Mouse (Mus musculus) right cerebral cortex, postnatal 4 days (tissue): ENCODE data around the gene Efr3b.

Experiments used
- DNase-seq: peaks from one replicate; pipeline ENCODE4 v3.0.0-alpha.2; 2022

The Efr3b gene

DNA sequence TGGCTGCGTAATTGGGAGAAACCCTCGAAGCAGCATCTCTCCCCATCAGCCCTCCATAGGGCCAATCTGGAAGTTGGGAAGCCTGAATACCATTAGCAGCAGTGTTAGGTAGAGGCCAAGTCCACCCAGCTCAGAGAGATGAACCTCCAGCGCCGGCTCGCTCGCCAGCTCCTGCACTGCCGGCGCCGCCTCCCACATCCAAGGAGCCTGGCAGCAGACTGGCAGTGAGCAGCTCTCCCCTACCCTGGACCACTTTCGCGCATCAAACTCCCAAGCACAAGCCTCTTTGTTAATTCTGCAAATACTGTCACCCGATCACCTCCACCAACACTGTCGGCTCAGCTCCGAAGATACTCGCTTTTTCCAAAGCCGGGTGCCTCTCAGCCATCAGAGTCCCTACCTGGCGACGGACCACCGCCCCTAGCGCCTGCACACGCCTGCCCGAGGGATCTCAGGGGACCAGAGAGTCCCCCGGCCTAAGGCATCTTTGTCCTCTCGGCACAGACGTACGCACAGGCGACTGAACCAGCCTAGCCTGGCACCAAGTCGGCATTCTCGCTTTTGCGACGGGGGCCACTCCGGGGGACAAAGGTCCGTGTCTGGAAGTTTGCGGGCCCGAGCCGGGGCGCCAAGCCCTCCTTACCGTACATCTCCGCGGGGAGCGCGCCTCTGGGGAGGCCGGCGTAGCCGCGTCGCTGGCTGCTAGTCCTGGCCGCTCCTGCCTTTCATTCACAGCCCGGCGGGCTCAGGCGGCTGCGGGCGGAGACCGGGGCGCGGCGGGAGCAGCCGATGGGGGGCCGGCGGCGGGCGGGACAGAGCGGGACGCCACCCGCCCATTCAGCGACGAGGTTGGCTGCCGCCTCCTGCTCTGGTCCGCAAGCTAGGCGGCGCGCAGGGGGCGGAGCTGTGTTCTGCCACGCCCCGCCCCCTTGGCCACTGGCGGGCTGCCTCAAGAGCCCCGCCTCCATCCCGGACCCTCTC, at the start of gene Efr3b:
Efr3b (minus strand) TSS at position 855 of the 981 bp plus-strand sequence.
- peak; percentile 83 for DNase-seq

DNA sequence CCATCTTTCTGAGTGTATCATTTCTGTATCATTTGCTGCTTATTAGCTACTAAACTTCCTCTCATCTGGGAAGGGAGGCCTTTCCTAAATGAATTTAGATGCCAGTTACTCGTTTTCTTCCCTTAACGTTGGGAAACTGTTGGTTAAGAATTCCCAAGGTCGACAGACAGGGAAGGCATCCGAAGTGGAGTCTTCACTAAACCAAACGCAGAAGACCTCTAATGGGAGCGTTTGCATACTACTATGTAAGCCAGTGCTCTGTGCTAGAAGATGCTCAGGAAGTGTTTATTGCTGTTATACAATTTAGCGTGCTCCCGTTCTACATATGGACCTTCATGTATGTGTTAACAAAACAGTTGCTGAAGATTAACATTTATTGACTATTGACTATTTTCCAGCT, 44.7 kb upstream of the Efr3b start:
- DNase-seq, result no peak

DNA sequence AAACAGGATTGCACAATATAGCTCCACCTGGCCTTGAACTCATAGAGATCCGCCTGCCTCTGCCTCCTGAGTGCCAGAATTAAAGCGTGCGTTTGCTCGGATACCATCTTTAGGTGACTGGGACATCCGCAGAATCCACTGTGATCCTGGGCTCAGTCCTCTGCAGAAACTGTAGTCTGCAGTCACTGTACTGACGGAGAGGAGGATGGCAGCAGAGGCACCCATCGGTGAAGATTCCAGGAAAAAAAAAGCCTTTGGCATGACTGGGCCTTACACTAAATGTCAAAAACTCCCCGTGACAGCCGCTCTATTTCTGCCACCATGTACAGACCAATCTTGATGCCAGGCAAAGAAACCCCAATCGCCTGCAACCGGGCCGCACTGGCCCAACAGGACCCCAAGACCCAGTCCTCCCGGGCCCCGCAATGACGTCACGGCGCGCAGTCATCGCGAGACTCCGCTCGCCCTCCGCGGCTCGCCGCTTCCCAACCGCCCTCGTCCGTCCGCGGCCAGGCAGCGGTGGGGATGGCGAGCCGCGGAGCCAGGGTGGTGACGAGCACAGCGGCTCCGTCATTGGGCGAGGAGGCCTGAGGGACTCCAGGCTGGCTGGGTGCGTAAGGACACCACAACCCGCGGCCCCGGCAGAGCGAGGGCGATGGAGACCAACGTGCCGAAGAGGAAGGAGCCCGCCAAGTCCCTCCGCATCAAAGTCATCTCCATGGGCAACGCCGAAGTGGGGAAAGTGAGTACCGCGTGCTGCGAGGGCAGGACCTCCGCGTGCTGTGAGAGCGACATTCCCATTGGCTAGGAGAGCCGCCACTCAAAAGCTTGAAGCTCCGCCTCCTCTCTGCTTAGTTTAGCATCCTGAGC, 43.7 kb upstream of the Efr3b start, which contains the start of gene Dnajc27:
Dnajc27 (plus strand) TSS at position 452 of the 870 bp plus-strand sequence.
- peak; percentile 96 for DNase-seq

DNA sequence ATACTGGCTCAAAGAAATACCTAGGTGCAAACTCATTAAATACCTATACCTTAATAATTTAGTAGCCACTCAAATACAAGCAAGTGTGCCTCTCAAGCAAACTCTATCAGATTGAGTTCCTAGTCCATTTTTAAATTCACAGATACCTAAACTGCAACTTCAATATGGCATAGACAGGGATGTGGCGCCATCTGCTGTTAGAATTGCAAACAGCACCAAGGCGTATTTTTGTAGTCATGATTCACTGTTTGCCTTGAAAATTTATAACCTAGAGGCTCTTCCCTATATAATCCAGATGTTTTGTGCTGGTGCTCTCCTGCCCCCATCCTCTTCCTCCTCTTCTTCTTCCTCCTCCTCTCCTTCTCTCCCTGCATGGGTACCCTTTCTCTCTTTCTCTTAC, 41.6 kb upstream of the Efr3b start:
- peak; percentile 92 for DNase-seq

DNA sequence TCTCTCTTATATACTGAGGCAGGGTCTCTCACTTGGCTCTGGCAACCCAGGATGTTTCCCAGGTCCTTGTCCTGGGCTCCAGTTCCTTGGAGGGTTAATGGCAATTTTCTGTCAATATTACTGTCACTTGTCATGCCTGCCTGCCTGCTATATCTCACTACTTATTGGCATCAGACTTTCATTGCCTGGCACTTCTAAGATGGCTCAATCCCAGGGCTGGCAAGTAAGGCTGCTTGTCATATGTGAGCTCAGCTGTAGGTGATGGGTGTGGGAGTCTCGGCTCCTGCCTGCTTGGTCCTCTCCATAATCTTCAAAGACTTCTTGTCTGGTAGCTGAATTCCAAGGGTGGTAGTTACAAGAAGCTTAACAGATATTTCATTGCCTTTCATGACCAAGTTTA, 39.4 kb upstream of the Efr3b start:
- DNase-seq, result no peak

DNA sequence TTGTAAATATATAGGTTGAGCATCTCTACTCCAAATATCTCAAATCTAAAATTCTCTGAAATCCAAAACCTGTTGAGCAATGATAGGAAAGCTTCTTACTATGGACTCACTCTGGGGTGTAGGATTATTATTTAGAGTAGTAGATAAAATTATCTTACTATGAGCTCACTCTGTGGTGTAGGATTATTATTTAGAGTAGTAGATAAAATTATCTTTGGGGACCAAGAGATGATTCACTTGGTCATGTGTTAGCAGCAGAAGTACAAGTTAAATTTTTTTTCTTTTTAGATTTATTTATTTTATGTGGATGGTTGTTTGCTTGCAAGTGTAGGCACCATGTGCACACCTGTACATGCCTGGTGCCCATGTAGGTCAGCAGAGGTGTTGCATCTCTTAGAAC, 37.7 kb upstream of the Efr3b start:
- DNase-seq, result no peak

DNA sequence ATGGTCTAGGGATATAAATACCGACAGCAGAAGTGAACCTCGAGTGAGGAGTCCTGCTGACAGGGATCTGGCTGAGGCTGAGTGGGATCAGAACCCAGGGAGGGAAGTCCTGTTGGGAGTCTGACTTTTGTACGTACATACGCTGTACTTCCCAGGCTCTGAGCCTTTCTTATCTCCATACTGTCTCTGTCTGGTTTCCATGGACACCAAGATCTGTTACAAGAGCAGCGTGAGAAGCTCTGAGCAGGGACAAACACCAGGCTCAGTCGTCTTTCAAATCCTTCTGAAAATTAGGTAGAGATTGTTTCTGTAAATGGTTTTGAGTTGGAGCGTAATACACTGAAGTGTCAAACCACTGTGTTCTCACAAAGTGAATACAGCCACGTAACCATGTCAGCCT, 36.7 kb upstream of the Efr3b start:
- no peak for DNase-seq

DNA sequence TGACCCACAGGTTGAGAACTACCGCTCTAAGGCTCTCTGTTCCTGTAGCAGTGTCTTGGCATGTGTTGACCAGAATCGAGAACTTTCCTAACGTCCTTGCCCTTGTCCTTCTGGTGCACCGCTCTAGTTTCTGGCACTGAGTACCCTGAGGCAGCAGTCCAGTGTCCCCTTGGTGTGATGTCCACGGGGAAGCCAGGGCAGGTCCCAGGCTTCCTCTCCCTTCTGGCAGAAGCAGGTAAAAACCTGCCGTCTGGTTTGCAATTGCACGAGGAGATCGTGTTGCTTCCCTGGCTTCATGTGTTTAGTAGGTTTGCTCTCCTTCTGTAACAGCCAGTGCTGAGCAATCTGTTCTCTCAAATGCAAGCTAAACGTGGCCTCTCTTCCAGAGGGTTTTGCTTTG, 33.0 kb upstream of the Efr3b start:
- DNase-seq, result no peak

DNA sequence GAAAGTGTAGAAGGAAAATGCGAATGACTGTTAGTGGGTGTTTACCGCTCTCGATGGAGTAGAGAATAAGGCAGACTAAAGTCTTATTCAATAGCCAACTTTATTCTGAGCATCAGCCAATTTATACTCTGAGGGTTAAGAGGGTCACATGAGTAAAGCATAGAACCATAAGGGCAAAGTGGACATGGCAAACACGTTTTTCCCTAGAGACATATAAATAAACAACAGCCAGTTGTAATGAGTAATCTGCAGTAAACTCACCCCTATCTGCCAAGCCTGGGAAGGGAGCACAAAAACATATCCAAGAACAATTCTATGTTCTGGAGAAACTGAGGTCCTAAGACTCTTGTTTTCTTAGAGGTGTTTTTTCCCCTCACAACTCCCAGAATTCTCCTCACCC, 29.8 kb upstream of the Efr3b start:
- DNase-seq, result no peak

DNA sequence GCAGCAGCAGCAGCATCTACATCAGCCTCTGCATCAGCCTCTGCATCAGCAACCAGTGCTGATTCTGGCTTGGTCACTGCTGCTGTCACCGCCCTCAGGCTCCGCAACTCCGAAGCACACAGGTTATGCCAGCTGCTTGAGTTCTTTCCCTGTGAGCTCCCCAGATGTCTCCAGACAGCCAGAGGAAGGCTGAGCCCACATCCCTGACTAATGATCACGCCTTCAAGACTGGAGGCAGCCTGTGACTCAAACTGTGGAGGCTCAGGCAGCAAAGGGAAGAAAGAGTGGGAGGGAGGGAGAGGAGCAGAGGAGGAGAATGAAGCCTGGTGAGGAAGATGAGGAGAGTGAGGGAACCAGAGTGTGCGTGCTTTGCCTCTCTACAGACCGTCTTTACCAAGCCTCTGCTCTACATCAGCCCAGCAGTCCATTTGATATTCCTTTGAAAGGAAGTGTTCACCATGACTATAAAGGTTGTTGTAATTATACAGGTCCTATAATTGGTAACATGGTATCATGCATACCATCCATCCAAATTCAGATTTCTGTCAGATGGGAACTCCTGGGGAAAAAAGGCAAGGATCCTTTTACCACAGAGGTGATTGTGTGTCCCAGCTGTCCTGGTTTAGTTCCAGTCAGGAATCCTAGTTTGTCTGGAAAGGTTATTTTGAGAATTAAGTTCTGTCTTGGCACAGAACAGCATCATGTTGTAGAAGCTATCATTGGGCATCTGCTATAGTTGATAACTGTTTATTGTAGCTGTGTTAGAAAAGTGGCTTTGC, 28.2 kb upstream of the Efr3b start:
- DNase-seq, result no peak

DNA sequence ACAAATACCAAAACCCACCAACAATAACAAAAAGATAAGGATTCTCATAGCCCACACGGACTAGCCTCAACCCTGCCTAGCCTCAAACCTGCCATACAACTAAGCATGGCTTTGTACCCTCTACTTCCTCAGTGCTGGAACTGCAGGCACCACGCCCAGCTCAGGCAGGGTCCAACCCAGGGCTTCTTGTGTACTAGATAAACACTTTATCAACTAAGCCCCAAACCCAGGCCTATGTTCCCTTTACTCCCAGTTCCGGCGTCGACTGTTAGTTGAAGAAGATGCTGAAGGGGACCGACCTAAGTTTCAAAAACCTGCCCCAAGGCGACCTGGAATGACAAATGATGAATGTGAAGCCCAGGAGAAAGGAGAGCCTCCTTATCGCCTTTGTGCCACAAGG, 27.2 kb upstream of the Efr3b start:
- DNase-seq, result no peak

DNA sequence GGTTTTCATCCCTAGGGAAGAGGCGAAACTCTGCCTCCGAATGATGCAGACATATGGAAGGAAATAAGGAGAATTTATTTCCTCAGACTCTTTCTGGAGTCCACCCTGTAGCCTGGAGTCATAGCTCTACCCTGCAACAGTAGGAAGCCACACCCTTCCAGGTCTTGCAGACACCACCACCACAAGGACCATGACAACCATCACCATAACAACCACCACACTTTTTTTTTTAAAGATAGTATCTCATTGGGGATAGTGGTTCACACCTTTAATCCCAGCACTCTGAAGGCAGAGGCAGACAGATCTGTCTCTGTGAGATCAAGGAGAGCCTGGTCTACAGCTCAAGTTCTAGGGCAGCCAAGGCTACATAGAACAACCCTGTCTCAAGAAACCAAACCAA, 26.8 kb upstream of the Efr3b start:
- DNase-seq, result no peak

DNA sequence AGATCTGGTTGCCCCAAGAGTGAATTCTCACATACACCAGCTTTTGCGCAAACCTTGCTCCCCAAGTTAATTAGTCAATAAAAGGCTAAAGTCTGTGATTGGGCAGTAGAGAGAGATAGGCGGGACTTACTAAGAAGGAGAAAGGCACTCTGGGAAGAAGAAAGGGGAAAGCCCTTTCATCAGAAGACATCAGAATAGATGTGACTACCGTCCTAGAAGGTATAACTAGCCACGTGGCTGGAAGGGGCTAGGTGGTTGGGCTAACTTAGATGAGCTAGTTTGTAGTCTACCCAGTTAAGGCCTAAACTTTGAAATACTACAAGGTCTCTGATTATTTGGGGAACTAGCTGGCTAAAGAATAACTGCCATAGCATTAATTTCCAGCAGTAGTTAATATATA, 21.0 kb upstream of the Efr3b start:
- no peak for DNase-seq

DNA sequence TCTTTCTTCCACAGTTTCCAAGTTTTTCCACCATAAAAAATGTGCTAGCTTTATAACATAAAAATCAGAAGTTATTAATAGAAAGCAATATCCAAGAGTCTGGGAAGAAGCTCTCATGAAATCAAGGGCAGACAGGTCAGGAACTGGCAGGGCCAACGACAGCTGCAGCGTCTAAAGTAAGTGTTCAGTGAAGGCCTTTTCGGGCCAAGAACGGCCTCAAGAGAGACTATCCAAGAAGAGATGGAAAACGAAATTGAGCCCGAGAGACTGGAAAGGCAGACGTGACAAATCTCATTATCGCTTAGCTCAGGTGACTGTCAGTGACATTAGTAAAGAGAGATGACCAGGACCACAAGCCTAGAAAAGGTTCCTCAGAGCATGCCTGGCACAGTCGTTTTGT, 19.6 kb upstream of the Efr3b start:
- DNase-seq, result no peak

DNA sequence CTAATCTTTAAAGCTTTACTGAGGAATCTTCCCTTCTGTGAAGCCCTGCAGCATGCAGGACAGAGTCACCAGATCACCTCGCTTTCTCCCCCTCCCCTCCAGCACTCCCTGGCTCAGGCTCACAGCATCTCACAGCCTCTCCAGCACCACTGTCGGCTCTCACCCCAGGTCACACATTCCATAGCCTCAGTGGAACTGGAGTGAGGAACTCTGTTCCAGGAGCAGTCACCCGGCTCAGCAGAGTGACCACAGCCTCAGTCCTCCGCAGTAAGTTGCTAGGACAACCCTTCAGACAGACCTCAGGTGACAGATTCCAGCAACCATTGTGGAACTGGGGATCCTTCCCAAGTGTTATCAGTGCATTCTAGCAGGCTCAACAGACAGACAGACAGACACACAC, 16.1 kb upstream of the Efr3b start:
- DNase-seq, result no peak

DNA sequence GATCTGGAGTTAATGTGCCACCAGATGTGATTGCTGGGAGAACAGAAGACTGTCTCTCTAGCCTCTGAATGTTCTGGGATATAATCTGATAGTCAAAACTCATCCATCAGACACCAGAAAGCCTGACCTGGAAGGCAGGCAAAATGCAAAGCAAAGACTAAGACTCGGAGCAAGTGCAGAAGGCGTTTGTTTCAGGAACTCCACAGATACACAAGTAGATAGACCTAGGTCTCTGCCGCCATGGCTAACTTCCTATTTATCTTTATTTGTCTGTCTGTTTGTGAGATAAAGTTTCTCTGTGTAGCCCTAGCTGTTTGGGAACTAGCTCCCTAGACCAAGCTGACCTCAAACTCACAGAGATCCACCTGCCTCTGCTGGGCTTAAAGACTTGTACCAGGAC, 14.9 kb upstream of the Efr3b start:
- no peak for DNase-seq

DNA sequence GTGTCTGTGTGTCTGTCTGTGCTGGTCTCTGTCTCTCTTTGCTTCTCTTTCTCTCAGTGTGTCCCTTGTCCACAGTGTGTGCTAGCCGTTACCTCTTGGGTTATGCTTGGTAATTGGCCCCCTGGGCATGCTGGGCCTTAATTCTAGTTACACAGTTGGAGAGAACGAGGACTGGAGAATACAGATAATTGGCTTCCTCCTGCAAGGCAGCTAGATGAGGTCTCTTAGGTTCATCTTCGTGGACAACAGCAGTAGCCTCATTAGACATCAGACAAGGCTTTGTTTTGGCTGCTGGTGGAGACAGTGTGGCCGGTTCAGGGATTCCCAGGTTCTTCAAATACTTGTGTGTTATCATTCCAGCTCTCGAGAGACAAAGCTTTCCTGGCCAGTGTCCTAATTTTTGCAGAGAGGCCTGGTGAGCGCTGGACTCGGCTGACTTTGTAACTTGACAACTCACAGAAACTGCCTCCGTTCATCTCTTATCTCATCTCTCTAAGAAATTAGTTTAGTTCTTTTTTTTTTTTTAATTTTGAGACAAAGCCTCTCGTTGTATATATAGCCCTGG, 12.2 kb upstream of the Efr3b start:
- DNase-seq, result no peak

DNA sequence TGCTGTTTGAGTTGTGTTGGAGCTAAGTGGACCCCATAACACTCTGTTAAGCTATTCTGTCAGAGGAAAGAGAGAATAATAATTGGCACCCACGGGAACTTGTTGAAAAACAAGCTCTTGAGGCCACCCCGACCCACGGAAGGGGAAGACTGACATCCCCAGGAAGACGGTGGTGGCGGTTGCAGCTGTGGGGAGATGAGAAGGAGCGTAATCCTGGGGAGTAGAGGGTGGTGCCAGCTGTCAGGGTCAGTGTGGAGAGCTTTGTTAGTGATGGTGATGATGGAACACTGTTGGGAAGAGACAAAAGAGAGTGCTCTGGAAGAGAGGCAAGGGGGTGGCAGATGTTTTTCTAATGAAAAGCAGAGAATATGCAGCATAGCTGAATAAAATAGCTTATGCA, 9.3 kb upstream of the Efr3b start:
- DNase-seq, result no peak

DNA sequence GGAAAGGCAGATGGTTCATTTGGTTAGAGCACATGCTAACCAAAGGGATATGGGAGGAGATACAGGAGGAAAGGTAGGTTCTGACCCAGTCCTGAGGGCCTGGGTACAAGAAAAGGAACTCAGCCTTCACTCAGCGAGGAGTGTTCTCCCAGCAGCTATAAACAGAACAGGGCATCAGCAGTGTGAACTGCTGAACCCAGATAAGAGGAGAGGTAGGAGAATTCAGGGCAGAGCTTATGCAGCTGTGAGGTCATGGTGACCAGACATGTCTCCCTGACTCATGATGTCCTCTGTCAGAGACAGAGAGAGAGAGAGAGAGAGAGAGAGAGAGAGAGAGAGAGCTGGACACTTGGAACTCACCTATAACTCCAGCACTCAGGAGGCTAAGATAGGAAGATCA, 7.3 kb upstream of the Efr3b start:
- DNase-seq, result no peak

DNA sequence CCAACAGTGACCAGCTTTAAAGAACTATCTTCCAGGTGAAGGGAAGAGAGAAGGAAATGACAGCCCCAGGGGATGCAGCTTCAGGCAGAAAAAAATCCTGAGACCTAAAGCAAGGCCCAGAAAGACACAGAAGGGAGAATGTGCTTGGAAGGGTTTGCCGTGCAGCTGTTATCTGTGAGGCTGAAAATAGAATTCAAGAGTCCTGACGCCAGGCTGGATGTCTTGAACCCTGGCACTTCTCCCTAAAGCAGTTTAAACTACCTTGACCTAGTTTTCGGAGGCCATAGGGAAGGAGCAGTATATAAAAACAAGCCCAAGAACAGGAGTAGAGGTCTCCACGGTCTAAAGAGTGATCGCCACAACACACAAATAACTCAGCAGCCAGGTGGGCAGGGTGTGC, 3.7 kb upstream of the Efr3b start:
- DNase-seq, result no peak

DNA sequence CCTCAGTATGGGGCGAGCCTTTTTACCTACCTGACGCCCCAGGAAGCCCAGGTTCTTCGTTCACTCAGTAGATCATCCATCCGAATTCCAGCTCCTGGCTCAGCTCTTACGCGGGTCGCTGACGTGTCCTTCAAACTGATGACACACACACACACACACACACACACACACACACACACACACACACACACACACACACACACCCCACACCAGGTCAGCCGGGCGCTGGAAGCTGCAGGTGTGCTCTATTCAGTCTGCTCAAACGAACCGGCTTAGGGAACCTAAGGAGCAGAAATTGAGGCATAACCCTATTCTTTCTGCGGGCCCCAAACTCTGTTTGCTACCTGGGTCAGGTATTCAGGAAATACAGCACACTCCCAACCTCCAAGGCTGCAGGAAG, 331 bp upstream of the Efr3b start:
- no peak for DNase-seq

DNA sequence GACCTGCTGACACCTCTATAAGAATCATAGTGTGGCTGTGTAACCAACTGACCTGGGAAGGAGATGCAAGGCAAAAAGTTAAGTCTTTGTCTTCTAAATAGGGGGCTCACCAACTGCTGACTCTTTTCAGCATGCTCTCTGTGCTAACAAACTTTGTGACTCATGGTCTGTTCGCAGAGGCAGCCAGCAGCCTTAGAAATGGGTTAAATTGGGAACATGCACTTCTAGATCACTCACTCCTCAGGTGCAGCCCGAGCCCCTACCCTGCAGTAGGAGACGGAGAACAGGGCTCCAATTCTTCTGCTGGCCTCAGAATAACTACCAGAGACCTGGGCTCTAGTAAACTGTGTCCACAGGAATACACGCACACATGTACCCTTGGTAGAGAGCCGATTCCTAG, 1.2 kb downstream of the Efr3b start:
- DNase-seq, result no peak

DNA sequence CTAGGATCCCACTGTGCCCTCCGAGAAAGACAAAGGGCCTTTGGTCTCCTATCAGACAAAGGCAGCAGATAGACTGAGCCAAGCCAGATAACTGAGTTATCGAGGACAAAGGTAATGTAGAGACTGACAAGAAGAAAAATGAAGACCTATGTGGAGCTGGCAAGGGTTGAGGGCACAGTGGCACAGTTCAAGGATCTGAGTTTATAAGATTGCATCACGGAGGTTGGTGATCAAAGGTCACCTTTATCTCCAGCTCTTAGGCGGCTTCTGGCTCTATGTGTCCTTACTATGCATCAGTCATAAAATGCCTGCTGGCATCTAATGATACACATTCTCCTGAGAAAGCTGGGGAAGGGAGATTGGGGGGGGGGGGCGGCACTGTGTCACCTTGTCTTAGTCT, 2.6 kb downstream of the Efr3b start:
- no peak for DNase-seq
